Mouse (Mus musculus): ENCODE results near the gene Pxn.

Pxn gene

DNA sequence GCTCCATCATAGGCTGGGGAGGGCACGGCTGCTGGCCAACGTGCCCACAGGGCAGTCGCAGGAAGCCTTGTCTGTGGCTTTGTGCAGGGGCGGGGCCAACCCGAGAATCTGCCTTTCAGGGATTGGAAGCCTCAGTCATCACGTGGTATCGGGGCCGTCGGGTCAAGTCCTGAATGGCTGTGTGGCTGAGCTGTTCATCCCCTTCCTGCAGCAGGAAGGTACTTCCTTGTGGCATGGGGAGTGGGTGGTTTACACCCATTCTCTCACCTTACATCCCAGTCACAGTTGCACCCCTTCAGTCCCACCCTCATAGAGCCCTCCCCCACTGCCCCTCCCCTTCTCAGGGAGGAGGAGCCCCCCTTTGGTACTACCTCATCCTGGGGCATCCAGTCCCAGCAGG lies 75.2 kb downstream of the Pxn start:
- DNase-seq (ENCODE audit: low spot score): no peak

DNA sequence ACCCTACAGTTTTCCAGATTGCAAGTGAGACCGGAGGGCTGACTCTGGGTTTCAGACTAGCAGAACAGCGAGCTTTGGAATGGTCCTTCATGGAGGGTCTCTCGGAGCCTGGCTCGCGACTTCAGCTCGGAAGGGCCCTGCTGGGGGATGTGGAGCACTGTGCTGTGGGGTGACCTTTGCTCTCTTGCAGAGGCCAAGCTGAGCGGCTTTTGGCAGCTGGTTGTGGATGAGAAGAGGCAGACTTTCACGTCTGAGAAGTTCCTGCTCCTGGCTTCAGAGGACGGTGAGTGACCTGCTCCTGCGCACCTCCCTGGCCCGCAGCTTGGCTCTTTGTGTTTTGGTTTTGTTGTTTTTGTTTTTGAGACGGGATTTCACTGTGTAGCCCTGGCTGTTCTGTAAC lies 79.1 kb downstream of the Pxn start:
- no peak for DNase-seq (ENCODE audit: low spot score)

DNA sequence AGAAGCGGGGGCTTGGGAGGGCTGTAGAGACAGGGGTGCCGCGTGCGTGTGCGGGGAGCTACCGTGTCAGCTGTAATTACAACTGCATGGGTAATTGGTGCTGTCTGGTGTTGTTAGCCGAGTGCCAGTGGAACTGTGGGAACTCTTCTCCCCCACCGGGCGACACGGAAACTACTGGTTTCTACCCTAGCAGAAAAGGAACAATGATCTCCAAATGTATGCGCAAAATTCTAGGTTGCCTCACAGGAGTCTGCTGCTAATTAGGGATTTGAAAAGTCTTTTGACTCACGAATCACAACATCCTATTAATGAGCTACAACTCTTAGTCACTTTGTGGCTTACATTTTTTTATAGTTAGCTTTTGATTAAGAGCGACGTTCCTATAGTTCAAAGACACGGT lies 79.7 kb downstream of the Pxn start:
- no peak for DNase-seq (ENCODE audit: low spot score)

DNA sequence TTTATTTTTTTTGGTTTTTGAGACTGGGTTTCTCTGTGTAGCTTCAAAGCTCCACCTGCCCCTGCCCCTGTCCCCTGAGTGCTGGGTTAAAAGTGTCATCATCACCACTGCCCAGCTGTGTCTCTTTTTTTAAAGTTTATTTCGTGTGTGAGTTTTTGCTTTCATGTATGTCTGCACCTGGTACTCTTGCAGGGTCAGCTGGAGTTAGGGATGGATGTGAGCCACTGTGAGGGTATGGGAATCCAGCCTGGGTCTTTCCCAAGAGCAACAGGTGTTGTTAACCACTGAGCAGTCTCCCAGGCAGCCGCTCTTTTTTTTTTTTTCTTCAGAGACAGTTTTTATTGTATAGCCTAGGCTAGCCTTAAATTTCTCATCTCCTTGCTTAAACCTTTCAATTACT lies 80.3 kb downstream of the Pxn start:
- no peak for DNase-seq (ENCODE audit: low spot score)

DNA sequence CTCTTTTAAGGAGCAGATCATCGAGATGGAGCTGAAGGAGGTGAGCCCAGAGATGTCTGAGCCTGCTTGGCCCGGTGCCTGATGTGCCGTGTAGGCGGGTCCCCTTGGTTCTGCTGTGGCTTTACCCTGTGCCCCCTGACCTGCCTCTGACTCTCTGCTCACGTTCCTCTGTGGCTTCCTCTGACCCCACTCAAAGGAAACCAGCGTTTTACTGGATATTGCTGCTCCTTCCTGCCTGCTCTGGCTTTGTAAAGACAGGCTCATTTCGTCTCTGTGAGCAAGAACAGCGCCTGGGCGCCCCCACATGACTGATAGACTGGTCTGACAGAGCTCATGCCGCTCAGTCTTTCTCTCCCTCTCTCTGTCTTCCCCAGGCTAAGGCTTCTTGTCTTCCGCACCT lies 84.6 kb downstream of the Pxn start:
- no peak for DNase-seq (ENCODE audit: low spot score)

DNA sequence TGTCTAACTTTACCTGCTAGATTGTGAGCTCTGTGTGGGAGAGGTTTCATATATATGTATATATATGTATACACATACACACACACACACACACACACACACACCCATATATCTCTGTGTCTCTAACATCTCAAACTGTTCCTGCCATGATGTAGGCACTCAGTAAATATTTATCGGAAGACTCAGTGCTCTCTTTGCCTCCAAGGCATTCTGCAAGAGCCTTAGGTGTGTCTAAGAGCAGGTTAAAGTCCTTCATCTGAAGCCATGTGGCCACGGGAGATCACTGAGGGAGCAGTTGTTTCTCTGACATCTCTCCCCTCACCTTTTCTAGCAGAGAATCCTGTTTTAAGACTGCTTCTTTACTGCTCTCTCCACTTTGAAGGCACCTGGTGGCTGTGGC lies 85.0 kb downstream of the Pxn start:
- DNase-seq (ENCODE audit: low spot score): no peak

DNA sequence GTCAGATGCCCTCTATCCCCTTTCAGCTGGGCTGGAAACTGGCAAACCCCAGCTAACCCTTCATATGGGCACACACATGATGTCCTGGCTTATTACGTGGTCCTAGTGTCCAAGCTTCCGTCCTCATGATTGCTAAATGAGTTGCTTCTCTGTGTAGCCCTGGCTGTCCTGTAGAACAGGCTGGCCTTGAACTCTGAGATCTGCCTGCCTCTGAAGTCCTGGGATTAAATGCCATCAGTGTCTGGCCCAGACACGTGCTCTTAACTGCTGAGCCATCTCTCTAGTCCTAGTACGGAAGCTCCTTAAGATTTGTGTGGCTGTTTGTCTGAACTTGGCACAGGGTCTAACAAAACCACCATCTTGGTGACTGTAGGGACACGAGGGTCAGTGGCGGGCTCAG lies 97.1 kb downstream of the Pxn start:
- no peak for DNase-seq (ENCODE audit: low spot score)

Measured in embryo, embryonic 10.5 days (tissue).